Mouse (Mus musculus) E14TG2a.4 (cell line): ENCODE data around the gene Sorcs1.

Experiments used
- CTCF ChIP-seq: conservative IDR thresholded peaks from 2 replicates; pipeline ENCODE4 v1.5.1; 2014; ENCODE audit warnings: low read length
- NANOG ChIP-seq: IDR thresholded peaks from 2 replicates; pipeline ENCODE4 v1.6.1; 2014; ENCODE audit warnings: borderline replicate concordance, low read length, mixed read lengths

DNA sequence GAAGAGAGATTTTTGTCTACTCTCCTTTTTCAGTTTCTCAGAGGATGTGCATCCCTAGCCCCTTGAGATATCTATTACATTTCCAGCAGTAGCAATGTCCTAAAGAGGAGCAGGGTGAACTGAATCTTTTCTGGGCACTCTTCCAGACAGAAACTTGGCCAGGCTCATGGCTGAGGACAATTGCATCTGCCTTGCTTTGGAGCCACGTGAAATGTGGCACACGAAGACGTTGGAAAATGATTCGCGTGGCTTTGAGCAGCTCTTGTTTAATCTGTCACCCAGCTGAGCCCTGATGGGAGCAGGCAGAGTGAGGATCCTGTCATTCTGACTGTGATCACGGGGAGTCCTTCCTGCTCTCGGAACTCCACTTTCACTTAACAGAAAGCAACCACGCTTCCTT lies 536.6 kb downstream of the Sorcs1 start:
- no peak for TF ChIP-seq CTCF
- TF ChIP-seq NANOG: no peak
